Mouse (Mus musculus) testis, adult 2 months (tissue): ENCODE measurements around the gene Zmat5.

Source experiments
- CTCF ChIP-seq: fragments of 200-500 bp; IDR thresholded peaks from 2 replicates; pipeline ENCODE4 v1.5.1; 2012; ENCODE audit warnings: low read depth, mild to moderate bottlenecking, inconsistent platforms, low read length, moderate library complexity; ENCODE audit not compliant: control insufficient read depth, insufficient read depth, insufficient replicate concordance
- POLR2A ChIP-seq: fragments of 200-500 bp; IDR thresholded peaks from 2 replicates; pipeline ENCODE4 v1.6.1; 2012; ENCODE audit warnings: low read depth, mild to moderate bottlenecking, inconsistent platforms, low read length, moderate library complexity; ENCODE audit not compliant: control insufficient read depth

DNA sequence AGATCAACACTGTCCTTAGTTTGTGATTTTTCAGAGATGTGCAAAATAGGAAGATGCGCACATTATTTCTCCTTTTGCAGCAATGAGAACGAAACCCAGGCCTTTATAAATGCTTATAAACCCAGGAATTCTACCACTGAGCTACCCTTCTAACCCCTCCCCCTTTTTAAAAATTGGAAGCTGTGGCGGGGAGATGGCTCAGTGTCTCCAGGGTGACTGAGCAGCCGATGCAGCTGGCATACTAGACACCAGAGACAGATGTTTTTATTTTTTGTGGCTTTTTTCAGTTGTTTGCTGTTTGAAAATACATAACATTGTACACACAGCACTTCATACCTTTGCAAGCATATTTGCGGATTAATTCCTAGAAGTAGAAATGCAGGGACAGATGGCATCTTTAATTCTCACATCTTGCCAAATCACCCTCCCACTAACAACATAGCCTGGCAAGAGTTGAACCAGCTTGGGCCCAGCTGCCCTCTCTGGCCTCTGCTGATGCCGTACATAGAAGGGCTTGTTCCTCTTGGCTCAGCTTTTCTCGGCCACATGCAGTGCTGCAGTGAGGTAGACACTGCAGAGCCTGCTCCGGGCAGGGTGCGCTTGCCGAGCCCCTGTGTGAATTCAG is 42.5 kb upstream of the Zmat5 start:
- TF ChIP-seq POLR2A (no peak), CTCF (no peak)
